ENCODE assay signal across 18 mouse cellular contexts in the genomic region with DNA sequence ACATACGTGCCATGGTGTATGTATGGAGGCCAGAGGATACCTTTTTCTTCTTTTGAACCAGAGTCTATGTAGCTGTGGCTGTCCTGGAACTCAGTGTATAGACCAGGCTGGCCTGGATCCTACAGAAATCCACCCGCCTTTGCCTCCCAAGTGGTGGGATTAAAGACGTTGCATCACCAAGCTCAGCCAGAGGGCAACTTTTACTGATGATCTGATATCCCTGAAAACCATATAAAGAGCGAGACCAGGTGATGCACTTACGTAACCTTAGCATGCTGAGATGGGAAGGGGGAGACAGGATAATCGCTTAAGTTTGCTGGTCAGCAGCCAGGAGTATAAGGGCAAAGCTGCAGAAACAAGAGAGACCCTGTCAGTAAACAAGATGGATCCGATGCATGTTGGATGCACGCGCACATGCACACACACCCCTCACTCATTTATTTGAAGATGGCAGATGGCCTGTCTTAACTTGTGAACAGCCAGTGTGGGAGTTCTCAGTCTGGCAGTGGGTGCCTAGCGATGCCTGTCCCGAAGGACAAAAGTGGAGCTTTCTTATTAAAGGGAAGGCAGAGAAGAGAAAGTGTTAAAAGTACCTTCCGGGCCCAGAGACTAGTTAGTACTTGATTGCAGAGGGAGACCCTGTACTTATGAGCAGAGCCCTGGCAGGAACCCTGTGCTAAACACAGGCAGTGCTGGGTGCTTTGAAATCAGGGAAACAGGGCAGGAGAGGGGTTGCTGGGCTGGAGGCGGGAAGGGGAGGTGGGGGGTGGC. TPM values are rescaled to one million over a fixed set of nuclear protein-coding genes. Genes with fewer than 3 reads are reported as not detected.
DNase-seq lines count a peak whose midpoint lies in the region; ATAC-seq lines count a peak whose summit lies in the region.
"Had no signal": no experiment of that assay in that cellular context is flagged by ENCODE, and none has a peak within 500 bp of the region (broad histone marks: within the 10 kb centered on the region; RNA-seq: fewer than 3 reads in every experiment).

No protein-coding gene starts in this region.

- WGBS in forebrain, embryonic 13.5 days: 70% methylated on average over 13 of the region's 13 CpGs
- 77% methylated on average over 13 of the region's 13 CpGs for WGBS in forebrain, embryonic 10.5 days
- 79% methylated on average over 13 of the region's 13 CpGs for WGBS in midbrain, embryonic 10.5 days
- 75% methylated on average over 13 of the region's 13 CpGs for whole genome bisulfite sequencing in midbrain, embryonic 13.5 days

- no peaks in the 10 kb centered on the region for H3K27me3 ChIP-seq in forebrain, embryonic 13.5 days
- no peaks in the 10 kb centered on the region for H3K27me3 ChIP-seq in forebrain, embryonic 10.5 days (ENCODE audit: poor library complexity, severe bottlenecking)
- no peaks in the 10 kb centered on the region for H3K27me3 ChIP-seq in midbrain, embryonic 10.5 days (ENCODE audit: low read depth, poor library complexity, severe bottlenecking)
- H3K27me3 ChIP-seq in midbrain, embryonic 13.5 days: no peaks in the 10 kb centered on the region
- H3K27me3 ChIP-seq: heart, embryonic 12.5 days; liver, embryonic 13.5 days; lung, embryonic 15.5 days had no signal

- H3K36me3 ChIP-seq in forebrain, embryonic 13.5 days (ENCODE audit: poor library complexity, severe bottlenecking): no peaks in the 10 kb centered on the region
- H3K36me3 ChIP-seq in forebrain, embryonic 10.5 days (replicated peaks): 0 out of 2 replicates have a peak, but pooled peaks cover 6% of the 10 kb centered on the region
- no peaks in the 10 kb centered on the region for H3K36me3 ChIP-seq in midbrain, embryonic 10.5 days
- no peaks in the 10 kb centered on the region for H3K36me3 ChIP-seq in midbrain, embryonic 13.5 days
- H3K36me3 ChIP-seq: G1E; liver, embryonic 13.5 days; lung, embryonic 15.5 days had no signal

- DNase-seq in forebrain, embryonic 10.5 days (ENCODE audit: extremely low spot score, low spot score): no peak
- no peak for DNase-seq in midbrain, embryonic 10.5 days (ENCODE audit: low spot score)
- DNase-seq in gonadal fat pad, adult 2 months (ENCODE audit: low read depth): peak; percentile 61
- no peak for DNase-seq in layer of hippocampus, adult 8-10 months (ENCODE audit: low spot score in 2 of 2)
- no peak for DNase-seq in spleen, postnatal 36 days (ENCODE audit: low spot score in 2 of 2)
- DNase-seq: kidney, adult 18-20 months; layer of hippocampus, postnatal 36 days; liver, embryonic 13.5 days; thymus, postnatal 14 days had no signal

- no peaks in the 10 kb centered on the region for H3K9me3 ChIP-seq in forebrain, embryonic 13.5 days (replicated peaks)
- H3K9me3 ChIP-seq in forebrain, embryonic 10.5 days: no peaks in the 10 kb centered on the region
- no peaks in the 10 kb centered on the region for H3K9me3 ChIP-seq in midbrain, embryonic 10.5 days (replicated peaks)
- no peaks in the 10 kb centered on the region for H3K9me3 ChIP-seq in midbrain, embryonic 13.5 days
- H3K9me3 ChIP-seq: G1E; heart, embryonic 12.5 days; liver, embryonic 13.5 days; lung, embryonic 15.5 days had no signal

- peak; percentile 71 for ATAC-seq in forebrain, embryonic 13.5 days
- no peak for ATAC-seq in midbrain, embryonic 13.5 days
- ATAC-seq in frontal cortex, adult (ENCODE audit: low TSS enrichment): no peak
- ATAC-seq: CD4-positive, CD25-positive, alpha-beta regulatory T cell, adult 4 months; hindbrain, postnatal 0 days; midbrain, embryonic 16.5 days had no signal

- 0 out of 2 replicates have a peak, but pooled peaks cover 9% of the 10 kb centered on the region for H3K4me1 ChIP-seq in forebrain, embryonic 13.5 days
- peaks cover 25% of the 10 kb centered on the region for H3K4me1 ChIP-seq in forebrain, embryonic 10.5 days
- peaks cover 4% of the 10 kb centered on the region; the same call in 1 of the 2 replicates for H3K4me1 ChIP-seq in midbrain, embryonic 10.5 days
- no peaks in the 10 kb centered on the region for H3K4me1 ChIP-seq in midbrain, embryonic 13.5 days (replicated peaks)
- H3K4me1 ChIP-seq: liver, embryonic 13.5 days had no signal

- H3K4me3 ChIP-seq in forebrain, embryonic 13.5 days: no peak overlapping the region
- H3K4me3 ChIP-seq in forebrain, embryonic 10.5 days: no peak overlapping the region
- H3K4me3 ChIP-seq in midbrain, embryonic 10.5 days: no peak overlapping the region
- H3K4me3 ChIP-seq in midbrain, embryonic 13.5 days (replicated peaks): no peak overlapping the region
- H3K4me3 ChIP-seq: heart, embryonic 12.5 days; liver, embryonic 13.5 days; lung, embryonic 15.5 days had no signal

- H3K4me2 ChIP-seq in forebrain, embryonic 13.5 days: no peak overlapping the region
- no peak overlapping the region for H3K4me2 ChIP-seq in midbrain, embryonic 13.5 days (replicated peaks)
- H3K4me2 ChIP-seq: heart, embryonic 12.5 days; liver, embryonic 13.5 days; lung, embryonic 15.5 days had no signal

- no peak overlapping the region for H3K9ac ChIP-seq in forebrain, embryonic 13.5 days
- no peak overlapping the region for H3K9ac ChIP-seq in midbrain, embryonic 13.5 days (replicated peaks)
- H3K9ac ChIP-seq: heart, embryonic 12.5 days; liver, embryonic 13.5 days; lung, embryonic 15.5 days had no signal

- no peak overlapping the region; the same call in 1 of the 2 replicates for H3K27ac ChIP-seq in forebrain, embryonic 13.5 days
- H3K27ac ChIP-seq in forebrain, embryonic 10.5 days: no peak overlapping the region
- 0 out of 2 replicates have a peak overlapping the region, but pooled peaks have one; percentile 9 for H3K27ac ChIP-seq in midbrain, embryonic 10.5 days (replicated peaks)
- no peak overlapping the region for H3K27ac ChIP-seq in midbrain, embryonic 13.5 days
- H3K27ac ChIP-seq: hindbrain, postnatal 0 days; liver, embryonic 13.5 days; lung, embryonic 15.5 days had no signal

RNA-seq across cellular contexts. Expression of gene Itgb5, which starts 41.7 kb away (rescaled TPM):
- 1.8 and 2.5 TPM in 2 replicates for polyA plus RNA-seq in forebrain, embryonic 13.5 days (2015; fragmentation: Nextera tagmentation; extraction: Ambion mirVana)
- 10.6 and 14.3 TPM in 2 replicates for polyA plus RNA-seq in forebrain, embryonic 10.5 days (2016; fragmentation: Nextera tagmentation; extraction: Ambion mirVana)
- polyA plus RNA-seq in midbrain, embryonic 10.5 days (2016; fragmentation: Nextera tagmentation; extraction: Ambion mirVana): 9.0 and 13.6 TPM in 2 replicates
- polyA plus RNA-seq in midbrain, embryonic 13.5 days (2015; fragmentation: Nextera tagmentation; extraction: Ambion mirVana): 5.3 and 10.3 TPM in 2 replicates
- 84.2 and 118 TPM in 2 replicates for polyA plus RNA-seq in gonadal fat pad, adult 2 months (2012; rRNA removed)
- total RNA-seq in layer of hippocampus, adult 8-10 months (2022): 100 to 1,000 TPM in 1 of 4 experiments, 10 to 100 TPM in 3; 39.4 to 114 (median 64.9) TPM
